Mouse (Mus musculus) ES-Bruce4 (cell line): ENCODE measurements around the gene Sorcs3. TPM values are rescaled to one million over a fixed set of nuclear protein-coding genes. Genes with fewer than 3 reads are reported as not detected.

Experiments used
- H3K27ac ChIP-seq: 2 replicates; pipeline ENCODE4 v1.5.1; 2012; ENCODE audit warnings: low read length, inconsistent platforms; ENCODE audit not compliant: insufficient read depth
- H3K27me3 ChIP-seq: 2 replicates; pipeline ENCODE4 v1.6.1; 2012; ENCODE audit warnings: mild to moderate bottlenecking, low read length, inconsistent platforms; ENCODE audit not compliant: control insufficient read depth, poor library complexity, insufficient read depth, severe bottlenecking
- H3K36me3 ChIP-seq: 2 replicates; pipeline ENCODE4 v1.6.1; 2012; ENCODE audit warnings: inconsistent platforms, mild to moderate bottlenecking, low read length, moderate library complexity; ENCODE audit not compliant: control insufficient read depth, poor library complexity, insufficient read depth, severe bottlenecking
- H3K4me1 ChIP-seq: one replicate; pipeline ENCODE4 v1.8.1; 2011; ENCODE audit warnings: low read length; ENCODE audit not compliant: control insufficient read depth, insufficient read depth
- H3K4me3 ChIP-seq: 2 replicates; pipeline ENCODE4 v1.5.1; 2011; ENCODE audit warnings: low read depth, mild to moderate bottlenecking, low read length
- H3K9ac ChIP-seq: 2 replicates; pipeline ENCODE4 v1.6.1; 2012; ENCODE audit warnings: low read depth, mild to moderate bottlenecking, inconsistent platforms; ENCODE audit not compliant: poor library complexity, severe bottlenecking
- H3K9me3 ChIP-seq: replicated peaks from 2 replicates; pipeline ENCODE4 v1.6.1; 2012; ENCODE audit warnings: mild to moderate bottlenecking, low read length, inconsistent platforms; ENCODE audit not compliant: control insufficient read depth, poor library complexity, insufficient read depth, severe bottlenecking
- CTCF ChIP-seq: IDR thresholded peaks from one replicate; pipeline ENCODE4 v1.8.1; 2011; ENCODE audit warnings: low read depth, low read length
- EP300 ChIP-seq: IDR thresholded peaks from 2 replicates; pipeline ENCODE4 v1.6.1; 2011; ENCODE audit warnings: low read depth, low read length; ENCODE audit not compliant: insufficient read depth
- POLR2A ChIP-seq: IDR thresholded peaks from one replicate; pipeline ENCODE4 v1.8.1; 2011; ENCODE audit warnings: low read length; ENCODE audit not compliant: insufficient read depth
- polyA plus RNA-seq: library from polyadenylated mRNA; stranded (reverse); fragments of >200 nt; gene quantifications from 2 replicates; pipeline ENCODE4 v1.2.4, GENCODE M21; 2011; ENCODE audit warnings: low read depth; ENCODE audit not compliant: missing spikeins, insufficient read depth, insufficient read length

Sorcs3 gene
- polyA plus RNA-seq, 1 experiment, result not detected

GRCm38 (mm10) chr19:48782024-48782721 lies 576.3 kb downstream of the Sorcs3 start:
- Histone ChIP-seq H3K4me3 (no peak overlapping the region), H3K36me3 (no peaks in the 10 kb centered on the region), H3K27me3 (no peaks in the 10 kb centered on the region), H3K9me3 (no peaks in the 10 kb centered on the region), H3K9ac (no peak overlapping the region), H3K4me1 (no peaks in the 10 kb centered on the region), H3K27ac (no peak overlapping the region)
- TF ChIP-seq CTCF (no peak), EP300 (no peak)

- H3K36me3 ChIP-seq, result no peaks in the 10 kb centered on the region
- H3K9me3 ChIP-seq, result no peaks in the 10 kb centered on the region
- H3K4me3 ChIP-seq, result no peak overlapping the region
- no peak overlapping the region for H3K27ac ChIP-seq
- H3K9ac ChIP-seq, result no peak overlapping the region
- TF ChIP-seq CTCF, result no peak
- no peak for TF ChIP-seq EP300
- no peak for TF ChIP-seq POLR2A
- no peaks in the 10 kb centered on the region for H3K27me3 ChIP-seq
- H3K4me1 ChIP-seq, result no peaks in the 10 kb centered on the region
Observed at GRCm38 (mm10) chr19:48787269-48787668, 581.4 kb downstream of the Sorcs3 start.

- Histone ChIP-seq H3K9me3 (no peaks in the 10 kb centered on the region), H3K4me3 (no peak overlapping the region), H3K9ac (no peak overlapping the region), H3K27me3 (no peaks in the 10 kb centered on the region), H3K4me1 (no peaks in the 10 kb centered on the region), H3K36me3 (no peaks in the 10 kb centered on the region), H3K27ac (no peak overlapping the region)
- no peak for TF ChIP-seq POLR2A
- no peak for TF ChIP-seq CTCF
- no peak for TF ChIP-seq EP300
Observed at GRCm38 (mm10) chr19:48804546-48804945, 598.7 kb downstream of the Sorcs3 start.

GRCm38 (mm10) chr19:48811541-48811940 lies 605.7 kb downstream of the Sorcs3 start:
- Histone ChIP-seq H3K9me3 (no peaks in the 10 kb centered on the region), H3K4me3 (no peak overlapping the region), H3K27me3 (no peaks in the 10 kb centered on the region), H3K36me3 (no peaks in the 10 kb centered on the region), H3K9ac (no peak overlapping the region), H3K27ac (no peak overlapping the region), H3K4me1 (no peaks in the 10 kb centered on the region)
- TF ChIP-seq POLR2A (no peak), EP300 (no peak), CTCF (no peak)

- Histone ChIP-seq H3K9ac (no peak overlapping the region), H3K27me3 (no peaks in the 10 kb centered on the region), H3K27ac (no peak overlapping the region), H3K36me3 (no peaks in the 10 kb centered on the region), H3K4me1 (no peaks in the 10 kb centered on the region), H3K9me3 (no peaks in the 10 kb centered on the region), H3K4me3 (no peak overlapping the region)
- TF ChIP-seq POLR2A (no peak), EP300 (no peak), CTCF (no peak)
Observed at GRCm38 (mm10) chr19:48813823-48814222, 608.0 kb downstream of the Sorcs3 start.

- no peak overlapping the region for H3K27ac ChIP-seq
- no peaks in the 10 kb centered on the region for H3K4me1 ChIP-seq
- H3K27me3 ChIP-seq, result no peaks in the 10 kb centered on the region
- H3K36me3 ChIP-seq, result no peaks in the 10 kb centered on the region
- TF ChIP-seq CTCF, result no peak
- TF ChIP-seq EP300, result no peak
- no peak for TF ChIP-seq POLR2A
- no peak overlapping the region for H3K4me3 ChIP-seq
- no peaks in the 10 kb centered on the region for H3K9me3 ChIP-seq
- no peak overlapping the region for H3K9ac ChIP-seq
Observed at GRCm38 (mm10) chr19:48815064-48815463, 609.2 kb downstream of the Sorcs3 start.
